Mouse (Mus musculus): ENCODE results near the gene Hs6st3.
"Not testable (repeated sequence)": the region's sequence is repeated elsewhere in the genome, so short reads cannot be mapped to it uniquely, and the experiment has no call there.

The Hs6st3 gene

DNA sequence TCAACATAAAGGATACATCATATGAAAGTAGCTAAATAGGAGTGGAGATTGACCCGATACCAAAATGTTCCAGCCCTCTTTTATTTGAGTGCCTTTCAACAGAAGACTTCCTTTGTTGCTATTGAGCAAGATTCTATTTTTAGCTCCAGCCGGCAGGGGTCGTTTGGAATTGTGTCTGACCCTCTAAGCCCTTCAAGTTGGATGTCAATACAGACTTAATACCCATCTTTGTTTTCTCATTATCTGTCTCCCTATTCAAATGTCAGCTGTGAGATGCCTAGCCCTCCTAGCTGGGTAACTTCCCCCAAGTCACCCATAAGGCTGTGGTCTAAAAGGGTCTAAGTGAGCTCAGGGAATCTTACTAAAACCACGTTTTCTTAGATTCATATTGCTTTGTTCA, 312.3 kb downstream of the Hs6st3 start:
- no peak for DNase-seq (ENCODE audit: low read depth in 2 of 2, low spot score in 2 of 2)

DNA sequence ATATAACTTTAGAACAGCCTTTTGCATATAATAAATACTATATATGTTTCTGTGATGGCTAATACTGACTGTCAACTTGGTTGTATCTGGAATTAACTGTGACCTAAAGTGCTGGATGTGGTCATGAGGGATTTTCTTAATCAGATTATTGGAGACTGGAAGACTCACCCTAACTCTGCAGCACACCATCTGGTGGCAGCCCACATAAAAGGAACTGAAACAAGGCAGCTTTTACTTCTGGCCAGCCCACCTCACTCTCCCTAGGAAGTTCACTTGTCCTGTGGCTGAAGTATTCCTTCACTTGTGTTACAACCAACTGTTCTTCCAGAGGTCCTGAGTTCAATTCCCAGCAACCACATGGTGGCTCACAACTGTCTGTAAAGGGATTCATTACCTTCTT, 313.5 kb downstream of the Hs6st3 start:
- no peak for DNase-seq (ENCODE audit: low read depth in 2 of 2, low spot score in 2 of 2)

DNA sequence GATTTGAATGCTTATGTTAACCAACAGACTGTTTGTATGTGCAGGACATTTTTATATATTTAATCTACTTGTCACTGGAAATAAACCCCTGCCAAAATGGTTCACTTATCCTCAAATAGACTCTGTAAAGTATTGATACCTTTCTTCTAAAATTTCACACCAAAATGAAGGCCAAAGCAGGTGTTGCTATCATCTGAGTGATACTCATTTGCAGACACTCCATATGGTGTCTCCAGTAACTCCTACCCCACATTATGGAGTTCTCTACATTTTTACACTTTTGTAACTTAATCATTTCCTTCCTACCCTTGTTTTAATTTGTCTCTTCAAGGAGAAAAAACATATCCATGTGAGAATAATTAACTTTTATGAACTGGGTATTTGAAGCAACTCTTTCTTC, 314.2 kb downstream of the Hs6st3 start:
- DNase-seq (ENCODE audit: low read depth in 2 of 2, low spot score in 2 of 2), result no peak

DNA sequence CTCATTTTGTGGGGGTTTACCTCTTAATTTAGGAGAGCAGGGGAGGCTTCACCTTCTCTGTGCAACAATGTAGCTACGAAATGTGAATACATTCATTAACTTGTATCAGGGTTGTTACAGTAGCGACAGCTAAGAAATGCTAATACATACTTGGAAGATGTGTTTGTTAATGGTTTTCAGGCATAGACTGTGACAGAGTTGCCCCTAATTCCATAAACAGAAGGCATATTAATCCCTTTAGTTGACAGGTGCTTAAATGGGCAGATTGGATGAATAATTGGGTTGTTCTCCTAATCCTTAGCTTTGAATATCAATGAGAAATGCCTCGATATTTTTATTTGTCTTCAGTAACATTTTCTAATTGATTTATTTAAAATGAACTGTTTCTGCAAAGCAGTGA, 314.7 kb downstream of the Hs6st3 start:
- DNase-seq (ENCODE audit: low read depth in 2 of 2, low spot score in 2 of 2), result no peak

DNA sequence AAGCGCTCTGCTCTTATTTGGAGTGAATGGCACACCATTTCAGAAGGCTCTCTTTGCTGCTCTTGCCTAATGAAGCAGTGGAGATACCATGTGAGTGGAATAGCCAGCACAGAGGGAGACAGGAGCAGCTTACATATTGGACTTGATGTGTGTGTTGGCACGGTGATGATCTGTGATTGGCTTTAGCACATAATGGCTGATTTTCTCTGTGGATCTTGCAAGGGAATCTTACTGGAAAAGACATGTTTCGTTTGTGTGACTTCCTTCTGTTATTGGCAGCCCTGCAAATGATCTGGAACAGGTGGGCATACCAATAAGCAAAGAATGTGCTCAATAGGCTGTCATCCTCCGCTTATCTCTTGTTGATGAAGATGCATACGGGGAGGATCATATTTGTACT, 326.2 kb downstream of the Hs6st3 start:
- no peak for DNase-seq (ENCODE audit: low read depth in 2 of 2, low spot score in 2 of 2)

DNA sequence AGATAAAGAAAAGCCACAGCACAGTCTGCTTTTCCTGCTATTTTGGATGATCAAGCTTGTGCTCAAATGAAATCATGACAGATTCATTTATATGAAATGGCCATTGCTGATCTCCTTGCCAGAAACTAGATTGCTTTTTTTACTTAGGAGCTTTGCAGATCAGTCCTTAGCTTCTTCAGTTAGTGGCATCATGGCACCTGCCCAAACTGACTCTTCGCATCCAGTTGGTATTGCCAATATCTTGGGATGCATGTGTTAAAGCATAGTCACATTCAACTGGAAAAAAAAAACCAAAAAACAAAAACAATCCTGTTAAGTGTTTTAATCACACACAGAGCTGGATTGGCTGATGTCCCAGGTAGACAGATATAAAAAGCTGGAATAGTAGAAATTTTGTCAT, 326.7 kb downstream of the Hs6st3 start:
- no peak for DNase-seq (ENCODE audit: low read depth in 2 of 2, low spot score in 2 of 2)

DNA sequence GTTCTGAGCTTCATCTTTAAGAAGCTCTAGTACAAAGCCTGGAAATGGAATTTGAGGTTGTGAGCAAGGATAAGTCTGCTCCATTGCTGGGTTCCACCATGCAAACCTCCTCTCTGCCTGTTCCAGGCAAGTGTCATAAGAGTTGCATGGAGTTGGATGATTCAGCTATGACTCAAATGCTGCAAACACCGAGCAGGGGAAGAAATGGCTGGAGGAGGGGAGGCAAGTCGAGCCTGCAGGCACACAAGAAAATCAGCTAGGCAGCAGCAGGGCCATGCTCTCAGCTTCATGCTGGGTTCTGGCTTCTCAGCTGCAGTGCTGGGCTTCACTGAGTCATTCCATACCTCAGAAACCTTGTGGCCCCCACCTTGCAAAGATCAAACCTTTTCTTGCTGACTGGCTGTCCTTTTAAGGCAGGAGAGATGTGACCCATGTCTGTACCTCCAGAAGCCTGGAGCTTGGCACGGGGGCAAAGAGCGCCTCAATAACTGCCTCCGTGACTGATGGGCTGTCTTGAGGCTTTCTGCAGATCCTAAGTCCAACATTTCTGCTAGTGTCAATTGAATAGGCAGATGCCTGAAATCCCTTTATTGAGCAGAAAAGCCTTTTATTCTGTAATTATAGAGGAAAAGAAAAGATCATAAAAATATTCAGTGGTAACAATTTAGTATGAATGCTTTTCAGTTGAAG, 328.9 kb downstream of the Hs6st3 start:
- DNase-seq (ENCODE audit: low read depth in 2 of 2, low spot score in 2 of 2), result no peak

- DNase-seq (ENCODE audit: low read depth in 2 of 2, low spot score in 2 of 2), result no peak
These were observed 338.4 kb downstream of the Hs6st3 start for GRCm38 (mm10) chr14:119476582-119476981.

GRCm38 (mm10) chr14:119477836-119478235, 339.7 kb downstream of the Hs6st3 start:
- no peak for DNase-seq (ENCODE audit: low read depth in 2 of 2, low spot score in 2 of 2)

- no peak for DNase-seq (ENCODE audit: low read depth in 2 of 2, low spot score in 2 of 2)
These were observed 351.0 kb downstream of the Hs6st3 start for GRCm38 (mm10) chr14:119488978-119489703.

GRCm38 (mm10) chr14:119520632-119521031, 382.5 kb downstream of the Hs6st3 start:
- no peak for DNase-seq (ENCODE audit: low read depth in 2 of 2, low spot score in 2 of 2)

GRCm38 (mm10) chr14:119521056-119521455, 382.9 kb downstream of the Hs6st3 start:
- DNase-seq (ENCODE audit: low read depth in 2 of 2, low spot score in 2 of 2), result no peak

GRCm38 (mm10) chr14:119532889-119533546, 394.9 kb downstream of the Hs6st3 start:
- no peak for DNase-seq (ENCODE audit: low read depth in 2 of 2, low spot score in 2 of 2)

DNA sequence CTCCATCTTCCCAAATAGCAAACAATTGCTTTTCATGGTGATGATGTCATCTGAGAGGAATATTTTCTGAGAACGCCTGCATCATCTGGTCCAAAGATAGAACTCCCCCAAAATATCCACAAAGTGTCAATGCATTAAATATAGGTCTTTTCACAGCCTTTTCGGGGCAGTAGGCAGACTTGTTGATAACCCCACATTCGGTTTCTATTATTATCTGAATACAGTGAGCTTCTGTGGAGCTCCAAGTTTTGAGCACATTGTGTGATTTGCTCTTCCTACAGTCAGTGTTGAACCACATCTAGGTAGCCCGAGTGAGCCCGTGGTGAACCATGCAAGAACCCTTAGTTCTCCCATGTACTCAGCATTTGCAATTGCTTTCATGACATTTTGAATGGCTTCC, 402.4 kb downstream of the Hs6st3 start:
- no peak for DNase-seq (ENCODE audit: low read depth in 2 of 2, low spot score in 2 of 2)

DNA sequence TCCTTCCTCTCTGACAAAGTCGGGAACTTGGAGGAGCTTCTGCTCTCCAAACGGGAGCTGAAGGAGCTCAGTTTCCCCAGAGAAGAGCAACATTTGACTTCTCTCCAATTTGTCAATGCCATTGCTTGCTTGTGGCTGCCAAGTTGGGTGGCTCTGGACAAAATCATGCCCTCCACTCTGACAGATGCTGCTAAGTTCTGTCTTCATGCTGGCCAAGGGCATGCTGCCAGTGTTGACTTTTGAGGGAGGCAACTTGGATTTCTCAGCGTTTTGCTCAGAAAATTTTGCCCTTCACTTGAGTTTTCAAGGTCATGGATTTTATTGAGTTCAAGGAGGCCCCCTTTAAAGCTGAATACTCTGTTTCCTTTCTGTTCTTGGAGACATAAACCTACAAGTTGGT, 406.5 kb downstream of the Hs6st3 start:
- no peak for DNase-seq (ENCODE audit: low read depth in 2 of 2, low spot score in 2 of 2)

DNA sequence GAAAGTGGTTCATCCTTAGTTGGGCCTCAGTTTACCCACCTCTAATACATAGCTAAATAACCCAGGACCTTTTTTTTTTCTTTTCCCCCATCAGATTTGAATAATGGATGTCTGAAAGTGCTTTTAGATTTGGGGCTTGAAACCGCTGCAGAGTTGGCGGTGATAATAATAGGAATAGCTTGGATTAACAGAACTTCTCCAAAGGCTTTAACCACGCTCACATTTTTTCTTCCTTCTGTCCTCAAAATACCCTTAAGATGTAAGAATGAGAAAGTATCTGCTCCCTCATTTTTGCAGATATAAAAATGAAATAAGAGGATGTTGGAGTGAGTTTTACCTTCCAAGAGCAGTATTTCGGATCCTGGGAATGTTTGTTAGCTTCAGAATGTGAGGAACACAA, 420.2 kb downstream of the Hs6st3 start:
- no peak for DNase-seq (ENCODE audit: low read depth in 2 of 2, low spot score in 2 of 2)

DNA sequence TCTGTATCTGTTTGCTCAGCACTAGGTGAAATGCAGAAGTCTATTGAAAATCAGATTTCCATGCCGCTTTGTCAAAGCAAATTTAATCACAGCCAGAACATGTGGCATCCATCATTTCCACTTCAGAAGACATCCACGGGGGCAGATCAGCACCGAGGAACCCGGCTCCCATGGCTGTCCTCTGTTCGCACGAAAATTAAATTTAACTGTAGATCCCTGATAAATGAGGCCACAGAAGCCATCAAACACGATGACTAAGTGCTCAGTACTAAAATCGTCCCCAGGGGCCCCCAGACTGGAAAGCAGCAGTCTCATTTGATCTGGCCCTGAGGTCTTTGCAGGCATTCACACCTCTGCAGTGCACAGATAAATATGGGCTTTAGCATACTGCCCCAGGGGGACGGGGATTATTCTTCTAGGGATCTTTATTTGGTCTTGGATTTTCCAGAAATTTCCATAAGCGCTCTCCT, 443.9 kb downstream of the Hs6st3 start:
- DNase-seq (ENCODE audit: low read depth in 2 of 2, low spot score in 2 of 2), result no peak

DNA sequence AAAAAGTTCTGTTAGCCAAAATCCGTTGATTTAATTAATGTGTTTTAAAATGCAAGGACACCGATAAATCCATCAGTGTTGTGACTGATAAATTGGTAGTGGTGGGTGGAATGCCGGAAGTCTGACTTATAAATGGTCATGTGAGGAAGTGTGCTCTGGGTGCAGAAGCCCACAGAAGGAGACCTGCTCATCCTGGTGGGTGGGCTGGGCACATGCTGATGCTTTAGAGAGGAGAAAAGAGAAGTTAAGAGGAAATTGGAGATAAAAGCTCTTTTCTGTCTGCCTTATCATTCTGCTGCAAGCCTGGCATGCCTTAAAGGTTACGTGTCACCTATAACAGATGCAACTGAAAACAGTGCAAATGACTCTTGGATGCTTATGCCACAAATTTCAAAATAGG, 446.9 kb downstream of the Hs6st3 start:
- DNase-seq (ENCODE audit: low read depth in 2 of 2, low spot score in 2 of 2), result no peak

DNA sequence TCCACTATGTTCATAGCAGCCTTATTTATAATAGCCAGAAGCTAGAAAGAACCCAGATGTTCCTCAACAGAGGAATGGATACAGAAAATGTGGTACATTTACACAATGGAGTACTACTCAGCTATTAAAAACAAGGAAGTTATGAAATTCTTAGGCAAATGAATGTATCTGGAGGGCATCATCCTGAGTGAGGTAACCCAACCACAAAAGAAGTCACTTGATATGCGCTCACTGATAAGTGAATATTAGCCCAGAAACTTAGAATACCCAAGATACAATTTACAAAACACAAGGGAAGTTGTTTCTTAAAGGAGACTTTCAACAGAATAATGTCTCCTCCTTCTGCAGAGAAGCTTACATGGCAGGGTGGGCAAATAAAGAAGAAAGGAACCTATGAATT, 449.2 kb downstream of the Hs6st3 start:
- not testable (repeated sequence) for DNase-seq (ENCODE audit: low read depth in 2 of 2, low spot score in 2 of 2)

- no peak for DNase-seq (ENCODE audit: low read depth in 2 of 2, low spot score in 2 of 2)
These were observed 466.2 kb downstream of the Hs6st3 start for GRCm38 (mm10) chr14:119604327-119604726.

GRCm38 (mm10) chr14:119612793-119613192, 474.7 kb downstream of the Hs6st3 start:
- DNase-seq (ENCODE audit: low read depth in 2 of 2, low spot score in 2 of 2), result no peak

GRCm38 (mm10) chr14:119629127-119629526, 491.0 kb downstream of the Hs6st3 start:
- DNase-seq (ENCODE audit: low read depth in 2 of 2, low spot score in 2 of 2), result no peak
